Mouse (Mus musculus): ENCODE data around the gene Zbtb48.

- TF ChIP-seq JUND (IDR thresholded peaks at IDR 0.05; ENCODE audit: low read depth, low read length): no peak
- no peak for TF ChIP-seq HCFC1 (IDR thresholded peaks at IDR 0.05; ENCODE audit: low read depth, low read length)
- TF ChIP-seq CTCF (IDR thresholded peaks at IDR 0.05 in 2 of 3, conservative IDR thresholded peaks at IDR 0.05 in 1 of 3; ENCODE audit: control insufficient read depth in 1 of 3, insufficient read depth in 1 of 3, low read depth in 2 of 3, low read length in 3 of 3, poor library complexity in 1 of 3, severe bottlenecking in 1 of 3): no peak
- no peak for TF ChIP-seq GABPA (IDR thresholded peaks at IDR 0.05; ENCODE audit: low read depth, low read length)
- no peak for TF ChIP-seq E2F4 (IDR thresholded peaks at IDR 0.05; ENCODE audit: borderline replicate concordance, low read depth, low read length)
- no peak for TF ChIP-seq EP300 (IDR thresholded peaks at IDR 0.05; ENCODE audit: low read depth in 1 of 2, low read length in 2 of 2)
- no peak for TF ChIP-seq MAFK (IDR thresholded peaks at IDR 0.05; ENCODE audit: borderline replicate concordance, low read depth, low read length)
Observed at GRCm38 (mm10) chr4:152038225-152038984, 10.9 kb upstream of the Zbtb48 start, which contains the start of gene Tas1r1.
